Mouse (Mus musculus): ENCODE data around the gene Ugt1a7c.
"Not testable (repeated sequence)": the region's sequence is repeated elsewhere in the genome, so short reads cannot be mapped to it uniquely, and the experiment has no call there.

The Ugt1a7c gene

GRCm38 (mm10) chr1:88112769-88113168 is 17.9 kb downstream of the Ugt1a7c start:
- not testable (repeated sequence) for DNase-seq (ENCODE audit: extremely low read depth, low read depth)

DNA sequence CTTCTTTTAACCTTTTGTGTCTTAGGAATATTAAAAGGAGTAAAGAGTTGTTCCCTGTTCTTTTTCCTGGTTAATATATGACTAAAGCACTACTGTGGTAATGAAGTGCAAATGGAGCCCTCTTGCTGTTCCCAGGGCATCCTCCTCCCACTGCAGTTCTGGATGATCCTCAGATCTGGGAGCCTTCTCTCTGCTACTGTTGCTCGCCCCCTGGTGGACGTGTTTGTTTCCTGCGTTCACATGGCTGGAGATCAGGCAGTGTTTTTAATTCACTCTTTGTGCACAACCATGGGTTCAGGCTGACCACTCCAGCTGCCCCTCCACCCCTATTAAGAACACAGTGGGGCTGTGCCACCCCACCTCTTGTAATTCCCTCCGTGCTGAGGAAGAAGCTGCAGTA is 25.7 kb downstream of the Ugt1a7c start:
- DNase-seq (ENCODE audit: extremely low read depth, low read depth), result not testable (repeated sequence)

DNA sequence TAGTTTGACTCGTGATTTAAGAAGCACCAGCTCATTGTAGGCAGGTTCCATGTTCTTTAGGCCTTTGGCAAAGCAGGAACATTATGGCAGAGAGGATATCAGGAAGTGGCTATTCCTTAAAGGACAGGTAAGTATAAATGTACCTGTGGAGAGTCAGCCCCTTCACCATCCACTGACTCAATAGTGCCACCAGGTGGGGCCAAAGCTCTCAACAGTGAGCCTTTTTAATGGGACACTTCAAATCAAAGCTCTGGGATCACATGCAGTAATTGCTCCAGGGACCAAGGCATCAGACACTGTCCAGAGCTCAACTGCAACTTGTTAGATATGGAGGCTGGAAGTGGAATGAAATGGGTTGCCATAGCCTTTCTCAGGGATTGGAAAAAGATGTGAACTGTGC is 26.7 kb downstream of the Ugt1a7c start:
- DNase-seq (ENCODE audit: extremely low read depth, low read depth), result not testable (repeated sequence)

DNA sequence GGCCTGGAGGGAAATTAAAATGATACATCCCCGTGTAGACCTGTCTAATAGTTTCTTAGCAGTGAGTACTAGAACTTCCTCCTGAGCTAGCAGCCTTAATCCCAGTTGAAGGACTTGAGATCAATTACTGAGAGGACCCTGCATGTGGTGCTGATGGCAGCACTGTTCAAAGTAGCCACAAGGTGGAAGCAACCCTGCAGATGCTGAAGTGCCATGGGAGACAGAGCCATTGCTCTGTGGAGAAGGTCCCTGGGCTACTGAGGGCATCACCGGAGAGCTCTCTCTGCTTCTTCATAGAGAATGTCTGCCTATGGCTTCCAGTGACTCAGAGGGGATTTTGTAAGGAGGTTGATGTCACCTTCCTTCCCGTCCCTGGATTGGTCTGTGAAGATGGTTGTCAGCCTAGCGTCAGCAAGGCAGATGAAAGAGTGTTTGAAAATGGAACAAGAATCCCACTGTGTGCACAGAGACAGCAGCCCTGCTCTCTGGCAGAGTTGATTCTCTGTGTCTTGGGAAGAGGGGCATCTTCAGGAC is 31.0 kb downstream of the Ugt1a7c start:
- not testable (repeated sequence) for DNase-seq (ENCODE audit: extremely low read depth, low read depth)

- DNase-seq (ENCODE audit: extremely low read depth, low read depth), result not testable (repeated sequence)
These were observed 34.2 kb downstream of the Ugt1a7c start for GRCm38 (mm10) chr1:88129091-88129490.

DNA sequence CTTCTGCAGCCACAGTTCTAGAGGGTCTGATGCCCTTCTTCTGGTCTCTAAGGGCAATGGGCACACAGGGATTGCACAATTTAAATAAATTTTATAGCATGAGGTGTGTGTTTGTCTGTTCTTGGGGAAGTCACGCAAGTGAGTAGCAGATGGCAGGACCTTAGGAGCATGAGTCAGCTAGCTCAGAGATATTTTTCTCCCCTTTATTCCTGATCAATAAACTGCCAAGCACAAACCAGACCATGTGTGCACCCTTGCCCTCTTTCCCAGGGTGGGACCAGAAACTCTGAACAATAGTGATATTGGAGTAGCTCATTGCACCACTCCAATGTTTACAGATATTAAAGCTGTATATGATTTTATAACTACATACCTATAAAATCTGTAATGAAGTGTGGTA is 35.4 kb downstream of the Ugt1a7c start:
- DNase-seq (ENCODE audit: extremely low read depth, low read depth), result not testable (repeated sequence)

DNA sequence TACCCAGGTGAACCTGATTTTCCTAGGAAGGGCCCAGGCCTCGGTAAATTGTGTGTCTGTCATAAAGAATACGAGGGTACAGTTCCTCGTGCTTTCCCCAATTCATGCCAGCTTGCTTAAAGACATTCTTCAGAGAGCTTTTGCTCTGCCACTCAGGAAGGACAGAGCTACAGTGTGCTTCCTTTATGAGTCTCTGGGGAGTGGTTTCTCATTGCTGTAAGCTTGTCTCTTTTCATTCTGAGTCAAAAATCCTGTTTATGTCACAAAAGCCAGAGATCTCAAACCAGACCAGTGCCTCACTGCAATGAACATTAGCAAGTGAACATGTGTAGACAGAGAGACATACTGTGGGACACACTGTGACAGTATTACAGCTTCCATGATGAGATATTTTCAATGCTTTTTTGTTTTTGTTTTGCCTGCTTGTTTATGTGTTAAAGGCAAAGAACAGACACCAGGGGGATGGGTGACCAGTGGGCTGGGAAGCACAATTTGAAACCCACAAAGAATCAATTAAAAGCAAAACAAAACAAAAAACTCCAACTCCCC is 39.1 kb downstream of the Ugt1a7c start:
- no peak for DNase-seq (ENCODE audit: extremely low read depth, low read depth)

DNA sequence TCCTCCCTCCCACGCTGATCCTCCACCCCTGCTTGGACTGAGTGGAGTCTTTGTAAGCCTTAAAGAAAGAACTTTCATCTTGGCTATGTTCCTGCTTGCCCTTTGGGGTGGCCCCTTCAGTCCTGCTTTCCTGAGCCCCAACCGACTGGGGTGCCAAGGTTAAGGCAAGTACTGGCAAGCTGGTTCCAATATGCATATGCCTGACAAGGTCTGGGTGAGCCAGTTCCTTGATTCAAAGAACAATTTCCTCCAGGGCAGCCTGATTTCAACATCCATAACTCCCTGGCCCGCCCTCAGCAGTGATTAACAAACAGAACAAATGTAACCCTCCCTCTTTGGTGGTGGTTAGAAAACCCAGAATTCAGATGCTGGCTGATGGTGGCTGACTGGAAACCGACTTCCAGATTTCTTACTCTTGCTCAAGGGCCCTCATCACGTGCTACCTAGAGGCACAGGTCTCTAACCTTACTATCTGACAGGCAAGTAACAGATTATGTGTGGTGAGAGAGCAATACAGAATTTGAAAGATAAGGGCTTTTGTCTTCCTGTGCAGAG is 39.7 kb downstream of the Ugt1a7c start, which contains the start of gene Ugt1a6a:
Gene Ugt1a6a (plus strand): TSS at position 353 of the 555 bp plus-strand sequence.
- DNase-seq (ENCODE audit: extremely low read depth, low read depth), result not testable (repeated sequence)

GRCm38 (mm10) chr1:88135229-88135904 is 40.5 kb downstream of the Ugt1a7c start:
- DNase-seq (ENCODE audit: extremely low read depth, low read depth), result not testable (repeated sequence)

DNA sequence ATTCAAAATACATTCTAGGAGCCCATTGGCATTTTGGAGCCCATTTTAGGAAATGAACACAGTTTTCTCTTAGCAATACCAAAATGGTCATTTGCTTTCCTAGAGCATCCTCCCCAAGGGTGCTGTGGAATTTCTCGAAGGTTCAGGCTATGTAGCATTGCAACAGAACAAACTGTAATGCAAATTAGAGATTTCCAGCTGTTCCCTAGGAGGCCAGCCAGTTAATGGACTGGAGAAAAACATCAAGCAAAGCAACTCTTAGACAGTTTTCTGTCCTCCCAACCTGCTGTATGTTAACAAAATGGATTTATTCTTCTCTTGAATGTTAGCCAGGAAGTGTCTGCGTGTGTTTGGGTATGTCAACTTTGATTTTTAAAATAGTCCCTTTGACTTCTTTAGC is 41.8 kb downstream of the Ugt1a7c start:
- DNase-seq (ENCODE audit: extremely low read depth, low read depth), result no peak

DNA sequence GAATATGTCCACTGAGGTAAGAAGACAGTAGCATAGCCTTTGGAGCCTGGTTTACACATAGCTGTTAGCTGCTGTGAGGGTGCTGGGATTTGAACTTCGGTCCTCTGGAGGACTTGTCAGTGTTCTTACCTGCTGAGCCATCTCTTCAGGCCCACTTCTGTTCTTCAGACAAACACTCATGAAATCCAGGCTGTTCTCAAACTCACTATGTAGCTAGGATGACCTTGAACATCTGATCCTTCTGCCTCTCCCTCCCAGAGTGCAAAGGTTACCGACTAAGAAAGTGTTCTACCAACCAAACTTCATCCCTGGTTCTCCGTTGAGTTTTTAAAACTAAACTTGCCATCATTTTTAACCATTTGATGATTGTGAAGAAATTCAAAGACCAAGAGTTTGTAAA is 42.4 kb downstream of the Ugt1a7c start:
- DNase-seq (ENCODE audit: extremely low read depth, low read depth), result no peak

DNA sequence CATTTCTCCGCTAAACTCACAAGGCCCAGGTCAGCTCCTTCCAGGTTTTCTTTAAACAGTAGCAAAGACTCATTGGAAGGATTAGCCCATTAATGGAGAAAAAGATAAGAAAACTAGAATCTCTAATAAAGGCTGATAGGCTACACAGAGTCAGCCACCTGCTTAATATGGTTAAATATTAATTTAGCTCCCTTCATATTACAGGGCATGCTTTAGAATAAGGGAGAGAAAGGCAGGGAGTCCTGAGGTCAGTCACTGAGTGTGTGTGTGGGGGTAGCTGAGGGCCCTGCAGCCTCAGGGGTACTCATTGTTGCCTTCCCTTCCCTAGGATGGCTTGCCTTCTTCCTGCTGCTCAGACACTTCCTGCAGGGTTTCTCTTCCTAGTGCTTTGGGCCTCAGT is 43.3 kb downstream of the Ugt1a7c start:
- DNase-seq (ENCODE audit: extremely low read depth, low read depth), result no peak

GRCm38 (mm10) chr1:88140492-88140891 is 45.6 kb downstream of the Ugt1a7c start:
- DNase-seq (ENCODE audit: extremely low read depth, low read depth), result not testable (repeated sequence)

GRCm38 (mm10) chr1:88143966-88144675 is 49.3 kb downstream of the Ugt1a7c start:
- DNase-seq (ENCODE audit: extremely low read depth, low read depth), result not testable (repeated sequence)

DNA sequence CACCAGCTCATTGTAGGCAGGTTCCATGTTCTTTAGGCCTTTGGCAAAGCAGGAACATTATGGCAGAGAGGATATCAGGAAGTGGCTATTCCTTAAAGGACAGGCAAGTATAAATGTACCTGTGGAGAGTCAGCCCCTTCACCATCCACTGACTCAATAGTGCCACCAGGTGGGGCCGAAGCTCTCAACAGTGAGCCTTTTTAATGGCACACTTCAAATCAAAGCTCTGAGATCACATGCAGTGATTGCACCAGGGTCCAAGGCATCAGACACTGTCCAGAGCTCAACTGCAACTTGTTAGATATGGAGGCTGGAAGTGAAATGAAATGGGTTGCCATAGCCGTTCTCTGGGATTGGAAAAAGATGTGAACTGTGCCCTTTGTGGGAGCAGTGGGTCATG is 50.4 kb downstream of the Ugt1a7c start:
- not testable (repeated sequence) for DNase-seq (ENCODE audit: extremely low read depth, low read depth)

GRCm38 (mm10) chr1:88150133-88150532 is 55.3 kb downstream of the Ugt1a7c start:
- DNase-seq (ENCODE audit: extremely low read depth, low read depth), result not testable (repeated sequence)

DNA sequence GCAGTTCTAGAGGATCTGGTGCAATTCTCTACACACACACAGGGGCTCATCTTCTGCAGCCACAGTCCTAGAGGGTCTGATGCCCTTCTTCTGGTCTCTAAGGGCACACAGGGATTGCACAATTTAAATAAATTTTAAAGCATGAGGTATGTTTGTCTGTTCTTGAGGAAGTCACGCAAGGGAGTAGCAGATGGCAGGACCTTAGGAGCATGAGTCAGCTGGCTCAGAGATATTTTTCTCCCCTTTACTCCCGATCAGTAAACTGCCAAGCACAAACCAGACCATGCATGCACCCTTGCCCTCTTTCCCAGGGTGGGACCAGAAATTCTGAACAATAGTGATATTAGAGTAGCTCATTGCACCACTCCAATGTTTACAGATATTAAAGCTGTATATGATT is 63.6 kb downstream of the Ugt1a7c start:
- DNase-seq (ENCODE audit: extremely low read depth, low read depth), result no peak

GRCm38 (mm10) chr1:88165711-88166110 is 70.8 kb downstream of the Ugt1a7c start, which contains the start of gene Ugt1a5:
TSS of gene Ugt1a5 (plus strand) at chr1:88166012.
- DNase-seq (ENCODE audit: extremely low read depth, low read depth), result no peak

GRCm38 (mm10) chr1:88172190-88172589 is 77.3 kb downstream of the Ugt1a7c start:
- not testable (repeated sequence) for DNase-seq (ENCODE audit: extremely low read depth, low read depth)

DNA sequence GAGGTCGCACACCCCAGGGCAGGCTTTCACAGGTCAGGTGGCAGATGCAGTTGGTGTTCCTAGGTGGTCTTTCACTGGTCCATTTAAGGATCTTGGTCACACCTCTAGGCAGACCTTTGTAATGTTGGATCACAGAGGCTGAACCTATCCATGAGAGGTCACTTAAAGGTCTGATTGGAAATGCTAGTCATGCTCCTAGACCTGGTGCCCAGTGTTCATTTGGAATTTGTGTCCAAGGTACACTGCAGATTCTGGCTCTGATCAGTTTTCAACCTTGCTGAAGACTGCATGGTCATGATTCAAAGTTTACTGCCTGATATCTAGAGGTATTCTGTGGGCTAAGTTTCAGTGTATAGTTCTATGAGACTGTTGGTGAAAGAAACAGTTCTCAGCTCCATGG is 84.8 kb downstream of the Ugt1a7c start:
- DNase-seq (ENCODE audit: extremely low read depth, low read depth), result no peak

GRCm38 (mm10) chr1:88186325-88186935 is 91.6 kb downstream of the Ugt1a7c start:
- no peak for DNase-seq (ENCODE audit: extremely low read depth, low read depth)
